Mouse (Mus musculus): ENCODE data around the gene Gal3st4. TPM values are rescaled to one million over a fixed set of nuclear protein-coding genes. Genes with fewer than 3 reads are reported as not detected.

Gal3st4 gene
- 4.2 and 4.4 TPM in 2 replicates for polyA plus RNA-seq (2012; rRNA removed)

GRCm38 (mm10) chr5:138272409-138272923, at the start of gene Gal3st4:
Gal3st4 (minus strand) TSS chr5:138272840.
- Histone ChIP-seq H3K4me1 (ENCODE audit: control insufficient read depth, insufficient read depth, low read length) (peaks cover 2% of the 10 kb centered on the region; the same call in 1 of the 2 replicates), H3K27ac (ENCODE audit: insufficient read depth, low read length) (peak within 1 kb of the TSS; percentile 65; the same call in 1 of the 2 replicates), H3K4me3 (ENCODE audit: insufficient read depth, low read length) (peak within 1 kb of the TSS; percentile 18; the same call in 1 of the 2 replicates)
- no peak for TF ChIP-seq POLR2A (IDR thresholded peaks at IDR 0.05; ENCODE audit: extremely low read depth, insufficient read depth, low read length)

- TF ChIP-seq POLR2A (IDR thresholded peaks at IDR 0.05; ENCODE audit: extremely low read depth, insufficient read depth, low read length): no peak
- no peak for TF ChIP-seq CTCF (IDR thresholded peaks at IDR 0.05; ENCODE audit: extremely low read depth, insufficient read depth, low read length)
- no peaks in the 10 kb centered on the region for H3K4me1 ChIP-seq (ENCODE audit: control insufficient read depth, insufficient read depth, low read length)
- H3K4me3 ChIP-seq (ENCODE audit: insufficient read depth, low read length): no peak overlapping the region
- no peak overlapping the region for H3K27ac ChIP-seq (ENCODE audit: insufficient read depth, low read length)
These were observed 40.2 kb upstream of the Gal3st4 start for GRCm38 (mm10) chr5:138312795-138313194.

- no peak overlapping the region for H3K4me3 ChIP-seq (ENCODE audit: insufficient read depth, low read length)
- H3K4me1 ChIP-seq (ENCODE audit: control insufficient read depth, insufficient read depth, low read length): no peaks in the 10 kb centered on the region
- H3K27ac ChIP-seq (ENCODE audit: insufficient read depth, low read length): no peak overlapping the region
- no peak for TF ChIP-seq POLR2A (IDR thresholded peaks at IDR 0.05; ENCODE audit: extremely low read depth, insufficient read depth, low read length)
- TF ChIP-seq CTCF (IDR thresholded peaks at IDR 0.05; ENCODE audit: extremely low read depth, insufficient read depth, low read length): no peak
These were observed 27.0 kb upstream of the Gal3st4 start for GRCm38 (mm10) chr5:138299613-138300012.

- no peak overlapping the region for H3K27ac ChIP-seq (ENCODE audit: insufficient read depth, low read length)
- TF ChIP-seq CTCF (IDR thresholded peaks at IDR 0.05; ENCODE audit: extremely low read depth, insufficient read depth, low read length) (no peak), POLR2A (IDR thresholded peaks at IDR 0.05; ENCODE audit: extremely low read depth, insufficient read depth, low read length) (no peak)
- H3K4me1 ChIP-seq (ENCODE audit: control insufficient read depth, insufficient read depth, low read length): no peaks in the 10 kb centered on the region
- H3K4me3 ChIP-seq (ENCODE audit: insufficient read depth, low read length): no peak overlapping the region
These were observed 21.5 kb upstream of the Gal3st4 start for GRCm38 (mm10) chr5:138294158-138294557.

GRCm38 (mm10) chr5:138291638-138292037, 19.0 kb upstream of the Gal3st4 start:
- Histone ChIP-seq H3K27ac (ENCODE audit: insufficient read depth, low read length) (no peak overlapping the region), H3K4me3 (ENCODE audit: insufficient read depth, low read length) (no peak overlapping the region), H3K4me1 (ENCODE audit: control insufficient read depth, insufficient read depth, low read length) (no peaks in the 10 kb centered on the region)
- TF ChIP-seq POLR2A (IDR thresholded peaks at IDR 0.05; ENCODE audit: extremely low read depth, insufficient read depth, low read length): no peak
- TF ChIP-seq CTCF (IDR thresholded peaks at IDR 0.05; ENCODE audit: extremely low read depth, insufficient read depth, low read length): no peak

- TF ChIP-seq POLR2A (IDR thresholded peaks at IDR 0.05; ENCODE audit: extremely low read depth, insufficient read depth, low read length) (no peak), CTCF (IDR thresholded peaks at IDR 0.05; ENCODE audit: extremely low read depth, insufficient read depth, low read length) (no peak)
These were observed 15.2 kb upstream of the Gal3st4 start for GRCm38 (mm10) chr5:138287861-138288260.

GRCm38 (mm10) chr5:138283540-138283939, 10.9 kb upstream of the Gal3st4 start:
- Histone ChIP-seq H3K27ac (ENCODE audit: insufficient read depth, low read length) (no peak overlapping the region), H3K4me1 (ENCODE audit: control insufficient read depth, insufficient read depth, low read length) (no peaks in the 10 kb centered on the region), H3K4me3 (ENCODE audit: insufficient read depth, low read length) (no peak overlapping the region)
- TF ChIP-seq CTCF (IDR thresholded peaks at IDR 0.05; ENCODE audit: extremely low read depth, insufficient read depth, low read length) (no peak), POLR2A (IDR thresholded peaks at IDR 0.05; ENCODE audit: extremely low read depth, insufficient read depth, low read length) (no peak)

More at GRCm38 (mm10) chr5:138287861-138288260, 15.2 kb upstream of the Gal3st4 start:
- Histone ChIP-seq H3K4me1 (ENCODE audit: control insufficient read depth, insufficient read depth, low read length) (no peaks in the 10 kb centered on the region), H3K4me3 (ENCODE audit: insufficient read depth, low read length) (no peak overlapping the region), H3K27ac (ENCODE audit: insufficient read depth, low read length) (no peak overlapping the region)

GRCm38 (mm10) chr5:138281798-138282197, 9.2 kb upstream of the Gal3st4 start:
- Histone ChIP-seq H3K4me1 (ENCODE audit: control insufficient read depth, insufficient read depth, low read length) (no peaks in the 10 kb centered on the region), H3K4me3 (ENCODE audit: insufficient read depth, low read length) (no peak overlapping the region), H3K27ac (ENCODE audit: insufficient read depth, low read length) (no peak overlapping the region)
- TF ChIP-seq POLR2A (IDR thresholded peaks at IDR 0.05; ENCODE audit: extremely low read depth, insufficient read depth, low read length) (no peak), CTCF (IDR thresholded peaks at IDR 0.05; ENCODE audit: extremely low read depth, insufficient read depth, low read length) (no peak)

GRCm38 (mm10) chr5:138280829-138281228, 8.2 kb upstream of the Gal3st4 start:
- H3K4me3 ChIP-seq (ENCODE audit: insufficient read depth, low read length): no peak overlapping the region
- no peaks in the 10 kb centered on the region for H3K4me1 ChIP-seq (ENCODE audit: control insufficient read depth, insufficient read depth, low read length)
- TF ChIP-seq POLR2A (IDR thresholded peaks at IDR 0.05; ENCODE audit: extremely low read depth, insufficient read depth, low read length): no peak
- no peak for TF ChIP-seq CTCF (IDR thresholded peaks at IDR 0.05; ENCODE audit: extremely low read depth, insufficient read depth, low read length)
- H3K27ac ChIP-seq (ENCODE audit: insufficient read depth, low read length): no peak overlapping the region

GRCm38 (mm10) chr5:138280425-138280768, 7.8 kb upstream of the Gal3st4 start:
- TF ChIP-seq POLR2A (IDR thresholded peaks at IDR 0.05; ENCODE audit: extremely low read depth, insufficient read depth, low read length) (no peak), CTCF (IDR thresholded peaks at IDR 0.05; ENCODE audit: extremely low read depth, insufficient read depth, low read length) (no peak)

More at GRCm38 (mm10) chr5:138280425-138280768, 7.8 kb upstream of the Gal3st4 start:
- H3K27ac ChIP-seq (ENCODE audit: insufficient read depth, low read length): no peak overlapping the region
- H3K4me1 ChIP-seq (ENCODE audit: control insufficient read depth, insufficient read depth, low read length): no peaks in the 10 kb centered on the region
- H3K4me3 ChIP-seq (ENCODE audit: insufficient read depth, low read length): peak overlapping the region; percentile 16
